Mouse (Mus musculus): ENCODE data around the gene Zfp619.

DNA sequence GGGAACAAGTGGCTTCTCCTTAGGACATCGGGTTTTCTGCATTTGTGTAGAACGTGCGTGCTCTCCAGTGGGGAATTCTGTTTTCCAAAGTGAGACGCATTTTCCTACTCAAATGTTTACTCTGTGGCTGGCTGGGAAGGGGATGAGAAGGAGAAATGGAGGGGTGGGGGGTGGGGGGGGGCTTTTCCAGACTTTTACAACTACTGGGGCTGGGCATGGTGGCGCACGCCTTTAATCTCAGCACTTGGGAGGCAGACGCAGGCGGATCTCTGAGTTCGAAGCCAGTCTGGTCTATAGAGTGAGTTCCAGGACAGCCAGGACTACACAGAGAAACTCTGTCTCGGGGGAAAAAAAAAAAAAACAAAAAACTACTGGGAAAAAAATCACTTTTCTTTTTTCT lies 27.6 kb downstream of the Zfp619 start:
- TF ChIP-seq GATA1 (IDR thresholded peaks at IDR 0.05; ENCODE audit: low read length) (no peak), TAL1 (IDR thresholded peaks at IDR 0.05; ENCODE audit: low read length) (no peak)

Data from erythroblast, embryonic 14.5 days (primary cell).